Mouse (Mus musculus) hindbrain, embryonic 11.5 days (tissue): ENCODE measurements around the gene Cnot11. TPM values are rescaled to one million over a fixed set of nuclear protein-coding genes. Genes with fewer than 3 reads are reported as not detected.
"Not testable (repeated sequence)": the region's sequence is repeated elsewhere in the genome, so short reads cannot be mapped to it uniquely, and the experiment has no call there.

Source experiments
- ATAC-seq: fragments of 200-750 bp; cut with Nextera tagmentation; 2 replicates; pipeline ENCODE4 v1.8.0; 2017; ENCODE audit warnings: mild to moderate bottlenecking, moderate TSS enrichment, moderate library complexity; ENCODE audit not compliant: low FRiP score
- DNase-seq: peaks from one replicate; pipeline ENCODE4 v3.0.0-alpha.2; 2015; ENCODE audit warnings: low spot score
- H3K27ac ChIP-seq: fragments of 300-500 bp; sonication (generic); 2 replicates; pipeline ENCODE4 v1.5.1; 2014; ENCODE audit warnings: mild to moderate bottlenecking, low read depth, low read length
- H3K27me3 ChIP-seq: fragments of 300-500 bp; sonication (generic); 2 replicates; pipeline ENCODE4 v1.6.1; 2014; ENCODE audit warnings: mild to moderate bottlenecking, low read length, moderate library complexity, mixed read lengths; ENCODE audit not compliant: control insufficient read depth, insufficient read depth
- H3K36me3 ChIP-seq: fragments of 300-500 bp; sonication (generic); 2 replicates; pipeline ENCODE4 v1.6.1; 2014; ENCODE audit warnings: mild to moderate bottlenecking, low read length, moderate library complexity, mixed read lengths; ENCODE audit not compliant: control insufficient read depth, insufficient read depth
- H3K4me1 ChIP-seq: fragments of 300-500 bp; sonication (generic); replicated peaks from 2 replicates; pipeline ENCODE4 v1.6.1; 2014; ENCODE audit warnings: low read length, mixed read lengths; ENCODE audit not compliant: control insufficient read depth, insufficient read depth
- H3K4me2 ChIP-seq: fragments of 300-500 bp; sonication (generic); replicated peaks from 2 replicates; pipeline ENCODE4 v1.6.1; 2014; ENCODE audit warnings: mild to moderate bottlenecking, low read depth, low read length
- H3K4me3 ChIP-seq: fragments of 300-500 bp; sonication (generic); 2 replicates; pipeline ENCODE4 v1.5.1; 2014; ENCODE audit warnings: low read depth, low read length
- H3K9ac ChIP-seq: fragments of 300-500 bp; sonication (generic); 2 replicates; pipeline ENCODE4 v1.6.1; 2014; ENCODE audit warnings: low read depth, low read length
- H3K9me3 ChIP-seq: fragments of 300-500 bp; sonication (generic); 2 replicates; pipeline ENCODE4 v1.6.1; 2016; ENCODE audit warnings: low read length; ENCODE audit not compliant: control insufficient read depth
- WGBS: fragments of 180-500 bp; shearing (Covaris S2); extraction: QIAGEN DNeasy Blood & Tissue Kit; methylation state at CpG from one replicate; pipeline ENCODE4 v1.1.7; 2014; 5-methylcytosine and 5-hydroxymethylcytosine counted together
- polyA plus RNA-seq: library from polyadenylated mRNA; unstranded; fragments of >200 nt; fragmentation: Nextera tagmentation; extraction: Ambion mirVana; gene quantifications from 2 replicates; pipeline ENCODE4 v1.2.1, GENCODE M21; 2014

Gene Cnot11
- polyA plus RNA-seq, 1 experiment from 2014 or later = 29.6 TPM

DNA sequence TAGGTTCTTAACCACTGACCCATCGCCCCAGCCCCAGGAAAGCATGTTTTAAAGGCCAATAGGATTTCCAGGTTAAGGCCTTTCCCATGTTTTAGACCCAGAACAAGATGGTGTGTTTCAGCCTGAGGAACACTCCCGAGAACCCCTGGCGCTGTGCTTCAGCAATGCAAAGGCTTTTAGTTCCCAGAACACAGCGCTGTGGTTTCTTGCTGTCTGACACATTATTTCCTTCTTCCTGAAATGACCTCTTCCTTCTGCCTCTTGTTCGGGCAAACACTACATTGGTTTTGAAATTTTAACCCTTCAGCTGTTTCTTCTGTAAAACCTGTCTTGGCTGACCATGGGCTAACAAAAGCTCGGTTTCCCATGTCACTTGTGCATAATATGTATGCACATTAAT is 44.3 kb downstream of the Cnot11 start:
- WGBS = 81% methylated on average over 6 of the region's 6 CpGs
- H3K4me1 ChIP-seq = 0 out of 2 replicates have a peak, but pooled peaks cover 2% of the 10 kb centered on the region
- no peak for ATAC-seq
- no peak overlapping the region for H3K9ac ChIP-seq
- no peak for DNase-seq
- no peak overlapping the region for H3K4me3 ChIP-seq
- H3K4me2 ChIP-seq = no peak overlapping the region
- H3K9me3 ChIP-seq = no peaks in the 10 kb centered on the region
- H3K27me3 ChIP-seq = no peaks in the 10 kb centered on the region
- H3K27ac ChIP-seq = no peak overlapping the region
- no peaks in the 10 kb centered on the region for H3K36me3 ChIP-seq

DNA sequence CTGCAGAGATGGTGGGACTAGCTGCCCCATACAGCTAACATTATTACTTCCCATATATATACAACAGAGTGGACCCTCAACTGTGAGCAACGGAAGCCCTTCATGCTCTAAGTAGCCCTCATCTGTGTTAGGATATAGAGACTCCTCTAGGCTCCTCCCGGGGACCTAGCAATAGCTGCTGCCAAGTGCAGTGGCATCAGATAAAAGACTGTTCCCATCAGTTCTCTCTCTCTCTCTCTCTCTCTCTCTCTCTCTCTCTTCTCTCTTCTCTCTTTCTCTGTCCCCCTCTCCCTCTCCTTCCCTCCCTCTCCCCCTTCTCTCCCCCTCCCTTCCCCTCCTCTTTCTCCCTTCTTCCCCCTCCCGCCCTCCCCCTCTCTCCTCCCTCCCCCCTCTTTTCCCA is 46.4 kb downstream of the Cnot11 start:
- DNase-seq (no peak), ATAC-seq (no peak)
- Histone ChIP-seq H3K36me3 (no peaks in the 10 kb centered on the region), H3K9me3 (no peaks in the 10 kb centered on the region), H3K27me3 (no peaks in the 10 kb centered on the region), H3K27ac (no peak overlapping the region), H3K4me2 (no peak overlapping the region), H3K4me3 (no peak overlapping the region), H3K9ac (no peak overlapping the region), H3K4me1 (no peaks in the 10 kb centered on the region)
- 78% methylated on average over 2 of the region's 3 CpGs for WGBS

DNA sequence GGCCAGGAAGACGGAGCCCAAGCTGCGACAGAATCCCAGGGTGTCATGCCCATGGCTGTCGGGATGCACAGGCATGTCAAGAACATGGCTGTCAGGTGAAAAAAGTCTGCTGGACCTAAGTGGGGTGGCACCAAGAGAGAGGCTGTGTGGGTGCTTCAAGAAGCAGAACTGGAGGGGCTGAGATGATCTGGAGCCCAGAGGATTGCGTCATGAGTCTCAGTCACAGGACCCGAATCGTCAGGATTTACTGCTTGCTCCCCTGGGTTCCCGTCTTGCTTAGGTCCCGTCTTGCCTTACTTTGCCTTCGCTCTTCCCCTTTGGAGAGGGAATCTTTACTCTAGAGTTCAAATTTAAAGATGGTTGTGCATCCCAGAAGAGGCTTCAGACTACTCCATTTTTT is 48.4 kb downstream of the Cnot11 start:
- Histone ChIP-seq H3K36me3 (no peaks in the 10 kb centered on the region), H3K27ac (no peak overlapping the region)
- WGBS = 90% methylated on average over 9 of the region's 9 CpGs

DNA sequence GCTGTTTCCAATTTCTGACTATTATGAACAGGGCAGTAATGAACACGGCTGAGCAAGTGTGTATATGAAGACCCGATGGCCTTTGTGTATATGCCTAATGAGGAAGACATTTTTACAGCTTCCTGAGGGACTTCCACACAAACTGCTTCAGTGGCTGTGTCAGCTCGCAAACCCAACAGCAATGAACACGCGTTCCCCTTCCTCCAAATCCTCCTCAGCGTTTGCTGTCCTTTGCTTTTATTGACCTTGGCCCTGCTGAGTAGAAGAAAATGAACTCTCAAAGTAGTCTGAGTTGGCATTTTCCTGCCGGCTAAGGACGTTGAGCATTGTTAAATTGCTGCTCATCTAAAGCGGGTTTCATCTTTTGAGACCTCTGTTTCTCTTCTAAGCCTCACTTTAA is 50.6 kb downstream of the Cnot11 start:
- 88% methylated on average over 9 of the region's 9 CpGs for WGBS
- no peaks in the 10 kb centered on the region for H3K36me3 ChIP-seq
- no peak overlapping the region for H3K9ac ChIP-seq
- no peak overlapping the region for H3K4me2 ChIP-seq
- ATAC-seq (no peak), DNase-seq (no peak)
- no peak overlapping the region for H3K27ac ChIP-seq
- H3K9me3 ChIP-seq = no peaks in the 10 kb centered on the region
- H3K4me3 ChIP-seq = no peak overlapping the region
- H3K4me1 ChIP-seq = no peaks in the 10 kb centered on the region
- no peaks in the 10 kb centered on the region for H3K27me3 ChIP-seq

More for the DNA sequence above, 48.4 kb downstream of the Cnot11 start:
- Histone ChIP-seq H3K4me2 (no peak overlapping the region), H3K9ac (no peak overlapping the region), H3K27me3 (no peaks in the 10 kb centered on the region), H3K9me3 (no peaks in the 10 kb centered on the region), H3K4me1 (no peaks in the 10 kb centered on the region), H3K4me3 (no peak overlapping the region)
- ATAC-seq = no peak
- no peak for DNase-seq

DNA sequence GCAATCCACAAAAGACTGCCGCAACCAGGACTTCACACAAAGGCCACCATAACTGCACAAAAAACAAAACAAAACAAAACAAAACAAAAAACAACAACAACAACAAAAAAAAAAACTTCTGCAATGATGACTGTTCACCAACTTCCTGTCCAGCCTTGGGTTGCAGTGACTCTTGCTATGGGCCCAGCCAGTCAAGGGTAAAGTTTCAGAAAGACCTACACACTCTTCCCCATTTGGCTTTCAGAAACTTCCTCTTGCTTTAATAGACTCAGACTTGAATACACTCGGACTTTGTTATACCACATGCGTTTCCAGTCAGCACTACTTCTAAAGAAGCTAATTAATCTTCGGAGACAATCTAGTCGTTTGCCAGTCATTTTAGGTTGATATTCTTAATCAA is 55.4 kb downstream of the Cnot11 start:
- no peak overlapping the region for H3K4me3 ChIP-seq
- no peak overlapping the region for H3K27ac ChIP-seq
- no peaks in the 10 kb centered on the region for H3K9me3 ChIP-seq
- 81% methylated on average over 5 of the region's 5 CpGs for WGBS
- H3K4me1 ChIP-seq = no peaks in the 10 kb centered on the region
- H3K27me3 ChIP-seq = no peaks in the 10 kb centered on the region
- no peak for DNase-seq
- no peak overlapping the region for H3K4me2 ChIP-seq
- no peak for ATAC-seq
- H3K36me3 ChIP-seq = no peaks in the 10 kb centered on the region
- no peak overlapping the region for H3K9ac ChIP-seq

DNA sequence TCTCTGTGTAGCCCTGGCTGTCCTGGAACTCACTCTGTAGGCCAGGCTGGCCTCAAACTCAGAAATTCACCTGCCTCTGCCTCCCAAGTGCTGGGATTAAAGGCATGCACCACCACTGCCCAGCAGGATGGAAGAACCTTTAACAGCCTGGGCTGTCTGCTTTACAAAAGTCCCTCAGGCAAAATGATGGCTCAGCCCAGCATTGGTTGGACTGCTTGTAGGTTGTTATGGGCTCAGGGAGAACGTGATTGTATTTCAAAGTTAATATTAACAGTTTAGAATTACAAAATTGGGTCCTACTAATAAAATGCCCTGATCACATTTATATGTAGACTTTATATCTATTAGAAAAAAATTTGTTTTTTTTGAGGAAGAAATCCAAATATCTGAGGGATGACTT is 56.8 kb downstream of the Cnot11 start:
- H3K36me3 ChIP-seq, H3K4me1 ChIP-seq, H3K9ac ChIP-seq, H3K27me3 ChIP-seq, ATAC-seq, H3K4me3 ChIP-seq, DNase-seq, H3K4me2 ChIP-seq, H3K9me3 ChIP-seq, H3K27ac ChIP-seq: not testable (repeated sequence)
- WGBS = 75% methylated on average over 1 of the region's 1 CpGs

DNA sequence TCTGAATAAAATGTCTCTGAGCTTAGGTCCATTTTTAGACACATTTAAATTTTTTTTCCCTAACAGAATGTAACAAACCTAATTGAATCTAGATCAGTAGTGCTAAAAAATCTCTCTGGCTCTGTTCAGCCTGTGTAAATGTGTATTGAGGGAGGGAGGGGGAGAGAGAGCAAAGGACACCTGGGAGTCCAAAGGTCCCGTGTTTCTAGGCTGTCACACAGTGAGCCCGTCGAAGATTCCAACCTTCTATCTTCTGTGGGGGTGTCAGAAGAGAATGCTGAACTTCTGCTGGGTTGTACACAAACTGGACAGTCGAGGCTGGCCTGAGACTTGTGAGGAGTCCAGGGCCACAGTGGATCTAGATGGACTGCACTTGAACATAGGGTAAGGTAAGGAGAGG is 57.3 kb downstream of the Cnot11 start:
- DNase-seq = no peak
- ATAC-seq = no peak
- Histone ChIP-seq H3K27me3 (no peaks in the 10 kb centered on the region), H3K27ac (no peak overlapping the region), H3K4me1 (no peaks in the 10 kb centered on the region), H3K4me2 (no peak overlapping the region), H3K4me3 (no peak overlapping the region), H3K36me3 (no peaks in the 10 kb centered on the region), H3K9me3 (no peaks in the 10 kb centered on the region), H3K9ac (no peak overlapping the region)
- 81% methylated on average over 4 of the region's 4 CpGs for WGBS

DNA sequence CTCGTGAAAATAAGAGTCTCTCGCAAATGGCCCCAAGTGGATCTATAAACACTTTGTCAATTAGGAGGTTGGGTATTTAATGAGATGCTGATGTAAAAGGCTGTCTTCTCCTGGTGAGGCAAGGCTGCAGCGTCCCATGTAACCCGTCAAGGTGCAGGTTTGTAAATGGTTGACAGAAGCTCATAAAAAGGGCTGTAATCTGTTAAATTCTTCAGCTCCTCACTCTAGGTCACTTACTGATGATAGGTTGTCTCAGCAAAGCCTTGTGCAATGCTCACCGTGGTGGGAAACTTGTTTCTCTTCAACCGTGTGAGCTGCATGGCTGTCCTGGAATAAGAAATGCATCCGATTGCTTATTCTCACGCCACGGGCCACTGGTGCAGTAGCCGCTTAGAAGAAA is 59.0 kb downstream of the Cnot11 start:
- no peaks in the 10 kb centered on the region for H3K36me3 ChIP-seq
- H3K4me2 ChIP-seq = no peak overlapping the region
- DNase-seq (no peak), ATAC-seq (no peak)
- no peaks in the 10 kb centered on the region for H3K4me1 ChIP-seq
- H3K27ac ChIP-seq = no peak overlapping the region
- no peak overlapping the region for H3K4me3 ChIP-seq
- no peak overlapping the region for H3K9ac ChIP-seq
- no peaks in the 10 kb centered on the region for H3K27me3 ChIP-seq
- WGBS = 88% methylated on average over 10 of the region's 10 CpGs
- H3K9me3 ChIP-seq = no peaks in the 10 kb centered on the region
